9 mouse cellular contexts compared by ENCODE assay signal in genomic region chr11:5415617-5416338, GRCm38 (mm10). TPM values are rescaled to one million over a fixed set of nuclear protein-coding genes. Genes with fewer than 3 reads are reported as not detected.
DNase-seq lines count a peak whose midpoint lies in the region; ATAC-seq and TF ChIP-seq lines count a peak whose summit lies in the region.
"Had no signal": no experiment of that assay in that cellular context is flagged by ENCODE, and none has a peak within 500 bp of the region (broad histone marks: within the 10 kb centered on the region; RNA-seq: fewer than 3 reads in every experiment).

No protein-coding gene starts in this region.

- no peak for TF ChIP-seq CTCF in forebrain, postnatal 0 days (IDR thresholded peaks at IDR 0.05; ENCODE audit: low read depth)

- H3K4me2 ChIP-seq in forebrain, postnatal 0 days (ENCODE audit: low read depth), result no peak overlapping the region
- H3K4me2 ChIP-seq in intestine, embryonic 16.5 days (ENCODE audit: low read depth, low read length), result no peak overlapping the region
- peak overlapping the region; percentile 44 for H3K4me2 ChIP-seq in limb, embryonic 12.5 days
- no peak overlapping the region for H3K4me2 ChIP-seq in neural tube, embryonic 11.5 days (ENCODE audit: low read depth)
- H3K4me2 ChIP-seq: liver, embryonic 15.5 days had no signal

- no peaks in the 10 kb centered on the region for H3K36me3 ChIP-seq in forebrain, postnatal 0 days (ENCODE audit: insufficient read depth)
- no peaks in the 10 kb centered on the region for H3K36me3 ChIP-seq in intestine, embryonic 16.5 days (ENCODE audit: control insufficient read depth, insufficient read depth, low read length)
- no peaks in the 10 kb centered on the region for H3K36me3 ChIP-seq in limb, embryonic 12.5 days
- H3K36me3 ChIP-seq in neural tube, embryonic 11.5 days (ENCODE audit: control insufficient read depth, insufficient read depth, low read length), result no peaks in the 10 kb centered on the region
- H3K36me3 ChIP-seq: liver, embryonic 15.5 days had no signal

- peak; percentile 60 for DNase-seq in CD4-positive helper T cell, adult 2 months (ENCODE audit: low read depth, low spot score)
- peak; percentile 62 for DNase-seq in MN1 (ENCODE audit: low spot score)
- DNase-seq in forebrain, postnatal 0 days, result peak; percentile 18
- DNase-seq in neural tube, embryonic 11.5 days (ENCODE audit: low spot score), result peak; percentile 48
- DNase-seq in spleen, adult 18-20 months, result no peak
- no peak for DNase-seq in c-Kit-positive CD71-positive TER-119-positive erythroid progenitor cells, embryonic 14.5 days (ENCODE audit: low spot score)

- H3K27ac ChIP-seq in forebrain, postnatal 0 days (ENCODE audit: low read depth, low read length), result peak overlapping the region; percentile 50
- peak overlapping the region; percentile 40 for H3K27ac ChIP-seq in intestine, embryonic 16.5 days (ENCODE audit: low read length)
- H3K27ac ChIP-seq in limb, embryonic 12.5 days, result peak overlapping the region; percentile 85
- H3K27ac ChIP-seq in neural tube, embryonic 11.5 days (ENCODE audit: low read depth, low read length), result peak overlapping the region; percentile 47; the same call in 1 of the 2 replicates
- H3K27ac ChIP-seq: liver, embryonic 15.5 days had no signal

- no peak overlapping the region for H3K4me3 ChIP-seq in forebrain, postnatal 0 days (ENCODE audit: low read depth, low read length)
- no peak overlapping the region for H3K4me3 ChIP-seq in intestine, embryonic 16.5 days (ENCODE audit: low read length)
- no peak overlapping the region for H3K4me3 ChIP-seq in limb, embryonic 12.5 days (replicated peaks)
- no peak overlapping the region for H3K4me3 ChIP-seq in neural tube, embryonic 11.5 days (ENCODE audit: low read depth, low read length)
- H3K4me3 ChIP-seq: liver, embryonic 15.5 days had no signal

- H3K9me3 ChIP-seq in forebrain, postnatal 0 days (ENCODE audit: low read length), result no peaks in the 10 kb centered on the region
- H3K9me3 ChIP-seq in intestine, embryonic 16.5 days (ENCODE audit: control insufficient read depth, low read length), result no peaks in the 10 kb centered on the region
- no peaks in the 10 kb centered on the region for H3K9me3 ChIP-seq in limb, embryonic 12.5 days
- no peaks in the 10 kb centered on the region for H3K9me3 ChIP-seq in neural tube, embryonic 11.5 days (ENCODE audit: control insufficient read depth, low read length)
- H3K9me3 ChIP-seq: liver, embryonic 15.5 days had no signal

- peak; percentile 63 for ATAC-seq in forebrain, postnatal 0 days
- ATAC-seq in intestine, embryonic 16.5 days, result peak; percentile 63
- peak; percentile 80; the same call in 1 of the 2 replicates for ATAC-seq in limb, embryonic 12.5 days (ENCODE audit: insufficient number of reproducible peaks, insufficient read depth, low FRiP score, low TSS enrichment, low read depth)
- ATAC-seq in neural tube, embryonic 11.5 days (ENCODE audit: insufficient read depth, low FRiP score, low TSS enrichment), result no peak

- H3K4me1 ChIP-seq in forebrain, postnatal 0 days (ENCODE audit: insufficient read depth), result peaks cover 24% of the 10 kb centered on the region; the same call in 1 of the 2 replicates
- peaks cover 48% of the 10 kb centered on the region for H3K4me1 ChIP-seq in intestine, embryonic 16.5 days (ENCODE audit: control insufficient read depth, insufficient read depth, low read length)
- H3K4me1 ChIP-seq in limb, embryonic 12.5 days (replicated peaks), result peaks cover 69% of the 10 kb centered on the region
- H3K4me1 ChIP-seq in neural tube, embryonic 11.5 days (ENCODE audit: control insufficient read depth, insufficient read depth, low read length), result peaks cover 19% of the 10 kb centered on the region

- H3K27me3 ChIP-seq in forebrain, postnatal 0 days (ENCODE audit: insufficient read depth, low read length), result no peaks in the 10 kb centered on the region
- H3K27me3 ChIP-seq in intestine, embryonic 16.5 days (replicated peaks; ENCODE audit: control insufficient read depth, insufficient read depth, low read length), result no peaks in the 10 kb centered on the region
- no peaks in the 10 kb centered on the region for H3K27me3 ChIP-seq in limb, embryonic 12.5 days
- H3K27me3 ChIP-seq in neural tube, embryonic 11.5 days (ENCODE audit: control insufficient read depth, insufficient read depth, low read length), result no peaks in the 10 kb centered on the region
- H3K27me3 ChIP-seq: liver, embryonic 15.5 days had no signal

- 11% methylated on average over 6 of the region's 6 CpGs for WGBS in forebrain, postnatal 0 days
- 5% methylated on average over 6 of the region's 6 CpGs for WGBS in intestine, embryonic 16.5 days
- WGBS in limb, embryonic 12.5 days, result 3% methylated on average over 6 of the region's 6 CpGs
- WGBS in neural tube, embryonic 11.5 days, result 10% methylated on average over 6 of the region's 6 CpGs

- H3K9ac ChIP-seq in forebrain, postnatal 0 days, result 0 out of 2 replicates have a peak overlapping the region, but pooled peaks have one; percentile 18
- H3K9ac ChIP-seq in intestine, embryonic 16.5 days (ENCODE audit: low read depth, low read length), result peak overlapping the region; percentile 22; the same call in 1 of the 2 replicates
- no peak overlapping the region for H3K9ac ChIP-seq in limb, embryonic 12.5 days (replicated peaks)
- no peak overlapping the region for H3K9ac ChIP-seq in neural tube, embryonic 11.5 days (ENCODE audit: low read length)
- H3K9ac ChIP-seq: liver, embryonic 15.5 days had no signal

RNA-seq across cellular contexts. Expression of gene Znrf3, which starts 28.9 kb away (rescaled TPM):
- total RNA-seq in forebrain, postnatal 0 days (2014; rRNA removed), result 7.5 and 9.1 TPM in 2 replicates
- polyA plus RNA-seq in forebrain, postnatal 0 days (2015; fragmentation: Nextera tagmentation; extraction: Ambion mirVana), result 4.6 and 8.3 TPM in 2 replicates
- polyA plus RNA-seq in intestine, embryonic 16.5 days (2015; fragmentation: Nextera tagmentation; extraction: Ambion mirVana), result 6.8 and 7.3 TPM in 2 replicates
- 13.6 and 13.7 TPM in 2 replicates for polyA plus RNA-seq in limb, embryonic 12.5 days (2016; fragmentation: Nextera tagmentation; extraction: Ambion mirVana)
- 9.4 TPM in 2 replicates for polyA plus RNA-seq in neural tube, embryonic 11.5 days (2014; fragmentation: Nextera tagmentation; extraction: Ambion mirVana)

Comparison
In these comparisons a context has a peak if more than half of its experiments do, and no peak if none do; other contexts are left out.
1. DNase-seq: peak in CD4-positive helper T cell, adult 2 months (single experiment), MN1 (single experiment), forebrain, postnatal 0 days (single experiment) and neural tube, embryonic 11.5 days (single experiment); none in spleen, adult 18-20 months (0 of 2) and c-Kit-positive CD71-positive TER-119-positive erythroid progenitor cells, embryonic 14.5 days (single experiment).
2. H3K9ac ChIP-seq: peak in forebrain, postnatal 0 days (single experiment) and intestine, embryonic 16.5 days (single experiment); none in limb, embryonic 12.5 days (single experiment) and neural tube, embryonic 11.5 days (single experiment).
3. Peak in every context shown above with its lines, with median percentiles within 50 percentile points of each other: H3K27ac ChIP-seq.